Mouse (Mus musculus) megakaryocyte, embryonic 14.5 days (primary cell): Measurements from ENCODE around the gene Nr1h3.

Source experiments
- FLI1 ChIP-seq: IDR thresholded peaks from 2 replicates; pipeline ENCODE4 v1.6.1; 2012; ENCODE audit warnings: low read length, inconsistent platforms, mixed read lengths
- GATA1 ChIP-seq: IDR thresholded peaks from 3 replicates; pipeline ENCODE4 v1.6.1; 2012; ENCODE audit warnings: mixed read lengths, low read length, inconsistent platforms, borderline replicate concordance

DNA sequence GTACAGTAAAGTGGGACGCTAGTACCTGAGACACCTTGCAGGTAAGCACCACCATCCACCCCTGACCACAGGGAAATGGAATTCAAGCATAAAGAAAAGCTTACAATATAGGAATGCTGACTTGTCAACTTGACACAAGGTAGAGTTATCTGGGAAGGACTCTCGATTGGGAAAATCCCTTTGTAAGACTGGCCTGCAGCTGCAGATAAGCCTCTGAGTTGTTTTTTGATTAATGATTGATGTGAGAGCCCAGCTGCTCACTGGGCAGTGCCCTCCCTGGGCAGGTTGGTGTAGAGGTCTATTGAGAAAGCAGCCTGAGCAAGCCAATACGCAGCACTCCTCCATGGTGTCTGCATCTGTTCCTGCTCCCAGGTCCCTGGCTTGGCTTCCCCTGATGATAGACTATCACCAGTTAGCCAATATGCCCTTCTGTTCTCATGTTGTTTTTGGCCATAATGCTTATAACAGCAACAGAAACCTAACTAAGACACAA, 49.7 kb downstream of the Nr1h3 start:
- no peak for TF ChIP-seq GATA1
- TF ChIP-seq FLI1 = no peak
